Mouse (Mus musculus): ENCODE results near the gene Etv3. TPM values are rescaled to one million over a fixed set of nuclear protein-coding genes. Genes with fewer than 3 reads are reported as not detected.
"Not testable (repeated sequence)": the region's sequence is repeated elsewhere in the genome, so short reads cannot be mapped to it uniquely, and the experiment has no call there.

The Etv3 gene
- polyA plus RNA-seq, 1 experiment from 2014 or later, result 15.4 TPM

DNA sequence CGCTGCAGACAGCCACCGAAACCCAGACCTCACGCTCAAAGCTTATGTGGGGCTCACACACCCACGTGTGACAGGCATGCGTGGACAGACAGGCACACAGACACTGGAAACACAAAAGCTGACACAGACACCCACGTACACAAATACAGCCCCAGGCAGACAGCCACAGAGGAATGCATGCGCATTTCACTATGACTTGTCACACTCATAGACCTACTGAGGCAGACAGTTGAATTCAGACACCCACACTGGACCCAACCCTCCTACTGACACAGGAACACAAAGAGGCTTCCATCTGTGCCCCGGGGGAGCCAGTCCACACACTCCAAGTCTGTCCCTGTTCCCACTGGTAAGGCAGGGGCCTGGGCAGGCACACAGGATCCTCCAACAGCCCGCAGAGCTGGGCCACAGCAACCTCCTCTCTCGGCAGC is 21.1 kb downstream of the Etv3 start:
- no peak for ATAC-seq (ENCODE audit: low FRiP score)
- Histone ChIP-seq H3K27me3 (peaks cover 17% of the 10 kb centered on the region), H3K9me3 (replicated peaks) (no peaks in the 10 kb centered on the region), H3K27ac (peak overlapping the region; percentile 44; the same call in 1 of the 2 replicates), H3K4me3 (no peak overlapping the region), H3K9ac (no peak overlapping the region), H3K36me3 (peaks cover under 1% of the 10 kb centered on the region), H3K4me1 (peaks cover 26% of the 10 kb centered on the region), H3K4me2 (replicated peaks) (no peak overlapping the region)
- WGBS, result 73% methylated on average over 10 of the region's 10 CpGs

DNA sequence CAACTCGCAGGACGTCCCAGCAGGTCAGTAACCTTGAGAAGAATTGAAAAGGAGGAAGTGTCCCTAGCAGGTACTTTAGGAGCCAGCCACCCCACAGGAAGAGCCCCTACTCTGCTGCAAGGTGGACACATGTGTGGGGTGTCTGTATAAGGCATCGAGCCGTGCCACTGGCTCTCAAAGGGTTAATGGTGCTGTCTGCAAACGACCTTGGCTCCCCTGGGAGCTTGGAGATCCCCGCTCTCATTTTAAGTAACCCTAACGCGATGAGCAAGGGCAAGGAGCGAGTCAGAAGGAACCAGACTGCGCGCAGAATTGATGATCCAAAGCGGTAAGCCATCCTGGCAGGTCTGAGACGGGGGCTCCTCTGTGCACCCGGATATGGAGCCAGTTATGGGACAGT is 24.7 kb downstream of the Etv3 start:
- Histone ChIP-seq H3K9me3 (replicated peaks) (no peaks in the 10 kb centered on the region), H3K9ac (no peak overlapping the region; the same call in 1 of the 2 replicates), H3K27me3 (peaks cover 16% of the 10 kb centered on the region), H3K36me3 (no peaks in the 10 kb centered on the region), H3K4me2 (replicated peaks) (peak overlapping the region; percentile 17; the same call in 1 of the 2 replicates), H3K27ac (no peak overlapping the region; the same call in 1 of the 2 replicates), H3K4me1 (peaks cover 9% of the 10 kb centered on the region), H3K4me3 (no peak overlapping the region)
- 27% methylated on average over 14 of the region's 14 CpGs for WGBS
- no peak for ATAC-seq (ENCODE audit: low FRiP score)

DNA sequence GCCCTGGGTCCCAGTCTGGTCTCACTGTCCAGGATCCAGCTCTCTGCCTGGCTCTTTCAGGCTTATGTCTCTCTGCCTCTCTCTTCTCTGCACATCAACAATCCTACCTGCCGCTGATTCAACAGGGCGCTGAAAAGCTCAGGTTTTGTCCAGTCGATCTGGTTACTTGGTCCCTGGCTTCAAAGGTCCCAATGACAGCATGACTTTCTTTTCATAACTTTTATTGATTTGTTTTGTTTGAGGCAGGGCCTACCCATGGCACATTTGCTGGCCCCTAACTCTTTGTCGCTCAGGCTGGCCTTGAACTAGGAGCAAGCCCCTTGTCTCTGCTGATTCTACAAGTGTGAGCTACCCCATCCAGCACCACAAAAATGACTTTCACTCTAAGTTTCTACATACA is 27.1 kb downstream of the Etv3 start:
- H3K9ac ChIP-seq, result no peak overlapping the region
- ATAC-seq (ENCODE audit: low FRiP score), result no peak
- 80% methylated on average over 4 of the region's 4 CpGs for WGBS

DNA sequence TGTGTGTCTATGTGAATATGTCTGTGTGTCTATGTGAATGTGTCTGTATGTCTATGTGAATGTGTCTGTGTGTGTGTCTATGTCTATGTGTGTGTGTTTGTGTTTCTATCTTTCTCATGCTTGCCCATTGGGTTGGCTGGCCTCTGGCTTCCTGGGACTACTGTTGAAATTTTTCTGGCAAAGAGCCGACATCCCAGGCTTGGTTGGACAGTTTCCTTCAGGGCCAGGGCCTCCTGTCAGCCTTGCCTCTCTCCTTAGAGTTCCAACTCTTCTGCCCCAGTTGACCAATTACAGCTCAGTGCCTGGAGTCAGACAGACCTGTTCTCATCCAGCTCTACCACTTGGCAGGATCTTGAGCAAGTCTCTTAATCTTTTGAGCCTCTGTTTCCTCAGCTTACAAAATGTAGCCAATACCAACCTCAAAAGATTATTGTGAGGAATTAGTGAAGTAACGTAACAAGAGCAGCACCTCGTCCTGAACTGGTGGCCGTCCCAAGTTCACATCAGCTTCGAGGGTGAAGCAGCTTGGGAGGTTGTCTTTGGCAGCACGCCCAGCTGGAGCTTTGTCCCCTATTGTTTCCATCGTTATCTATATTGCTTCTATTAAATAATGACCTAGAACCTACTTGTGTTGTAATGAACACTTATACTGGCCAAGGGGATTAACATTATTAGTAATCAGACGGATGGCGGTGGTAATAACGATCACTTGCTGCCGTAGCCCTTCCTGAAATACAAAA is 28.2 kb downstream of the Etv3 start:
- no peaks in the 10 kb centered on the region for H3K9me3 ChIP-seq (replicated peaks)
- H3K9ac ChIP-seq, result no peak overlapping the region
- no peak overlapping the region for H3K27ac ChIP-seq
- 82% methylated on average over 11 of the region's 11 CpGs for WGBS
- no peak for ATAC-seq (ENCODE audit: low FRiP score)
- H3K4me2 ChIP-seq (replicated peaks), result no peak overlapping the region
- no peaks in the 10 kb centered on the region for H3K36me3 ChIP-seq
- no peak overlapping the region for H3K4me3 ChIP-seq
- peaks cover 4% of the 10 kb centered on the region for H3K4me1 ChIP-seq
- peaks cover 16% of the 10 kb centered on the region for H3K27me3 ChIP-seq

More for the DNA sequence above, 27.1 kb downstream of the Etv3 start:
- Histone ChIP-seq H3K27me3 (peaks cover 16% of the 10 kb centered on the region), H3K36me3 (no peaks in the 10 kb centered on the region), H3K4me3 (no peak overlapping the region), H3K27ac (no peak overlapping the region), H3K9me3 (replicated peaks) (no peaks in the 10 kb centered on the region), H3K4me1 (peaks cover 4% of the 10 kb centered on the region), H3K4me2 (replicated peaks) (no peak overlapping the region)

DNA sequence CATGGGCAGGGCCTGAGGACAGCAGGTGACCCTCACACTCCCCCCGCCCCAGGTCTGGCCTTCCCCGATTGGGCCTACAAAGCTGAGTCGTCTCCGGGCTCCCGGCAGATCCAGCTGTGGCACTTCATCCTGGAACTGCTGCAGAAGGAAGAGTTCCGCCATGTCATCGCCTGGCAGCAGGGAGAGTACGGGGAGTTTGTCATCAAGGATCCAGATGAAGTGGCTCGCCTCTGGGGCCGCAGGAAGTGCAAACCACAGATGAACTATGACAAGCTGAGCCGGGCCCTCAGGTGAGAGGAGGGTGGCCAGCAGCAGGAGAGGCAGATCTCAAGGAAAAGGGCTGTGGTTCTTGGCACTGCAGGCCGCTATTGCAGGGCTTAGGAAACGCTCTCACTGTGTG is 29.7 kb downstream of the Etv3 start:
- not testable (repeated sequence) for ATAC-seq (ENCODE audit: low FRiP score); H3K9me3 ChIP-seq (replicated peaks)
- 82% methylated on average over 13 of the region's 13 CpGs for WGBS

DNA sequence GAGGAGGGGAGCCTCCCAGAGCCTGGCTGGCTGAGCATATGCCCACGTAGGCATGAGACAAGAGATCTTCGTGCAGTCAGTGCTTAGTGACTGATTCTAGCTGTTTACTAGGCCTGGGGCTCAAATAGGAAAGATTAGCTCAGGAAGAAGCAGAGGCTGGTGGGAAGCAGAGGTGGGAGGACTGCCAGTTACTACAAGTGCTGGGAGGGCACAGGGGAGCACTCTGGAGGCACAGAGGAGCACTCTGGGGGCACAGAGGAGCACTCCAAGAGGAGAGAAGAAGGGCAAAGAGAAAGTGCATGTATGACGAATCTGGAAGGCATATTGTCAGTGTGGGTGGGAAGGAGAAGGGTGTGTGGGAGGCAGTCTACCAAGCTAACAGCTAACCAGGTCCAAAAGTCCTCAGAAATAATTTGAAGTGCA is 30.9 kb downstream of the Etv3 start:
- no peak overlapping the region for H3K4me2 ChIP-seq (replicated peaks)
- H3K4me3 ChIP-seq, result no peak overlapping the region
- H3K4me1 ChIP-seq, result no peaks in the 10 kb centered on the region
- H3K27ac ChIP-seq, result no peak overlapping the region
- H3K9me3 ChIP-seq (replicated peaks), result no peaks in the 10 kb centered on the region
- ATAC-seq (ENCODE audit: low FRiP score), result no peak
- no peak overlapping the region for H3K9ac ChIP-seq
- WGBS, result 62% methylated on average over 3 of the region's 3 CpGs
- H3K36me3 ChIP-seq, result no peaks in the 10 kb centered on the region
- H3K27me3 ChIP-seq, result peaks cover 4% of the 10 kb centered on the region; the same call in 1 of the 2 replicates

More for the DNA sequence above, 29.7 kb downstream of the Etv3 start:
- not testable (repeated sequence) for H3K4me1 ChIP-seq; H3K4me2 ChIP-seq (replicated peaks); H3K27ac ChIP-seq; H3K36me3 ChIP-seq; H3K4me3 ChIP-seq; H3K9ac ChIP-seq
- H3K27me3 ChIP-seq, result peaks cover 15% of the 10 kb centered on the region

DNA sequence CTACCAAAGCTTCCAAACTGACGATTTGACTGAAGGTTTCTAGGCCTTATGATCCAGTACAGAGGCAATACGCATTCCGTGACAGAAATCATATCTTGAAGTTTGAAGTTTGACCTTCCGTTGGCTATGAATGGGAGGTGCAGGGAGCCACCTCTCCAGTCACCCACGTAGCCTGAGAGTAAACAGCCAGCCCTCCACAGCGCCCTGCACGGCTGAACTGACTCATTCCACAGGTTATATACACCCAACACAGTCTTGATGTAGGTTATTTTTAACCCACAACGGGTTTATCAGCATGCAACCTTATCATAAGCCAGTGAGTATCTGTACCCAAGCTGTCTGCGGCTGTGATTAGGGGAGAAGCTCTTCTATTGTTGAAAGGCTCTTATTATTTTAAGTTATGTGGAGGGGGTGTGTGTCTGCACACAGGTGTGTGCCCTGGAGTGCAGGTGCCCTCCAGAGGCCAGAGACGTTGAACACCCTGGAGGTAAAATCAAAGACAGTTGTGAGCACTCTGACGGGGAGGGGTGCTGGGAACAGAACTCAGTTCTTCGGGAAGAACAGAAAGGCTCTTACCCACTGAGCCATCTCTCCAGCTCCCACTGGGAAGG is 31.6 kb downstream of the Etv3 start:
- H3K9me3 ChIP-seq (replicated peaks), result no peaks in the 10 kb centered on the region
- no peak overlapping the region for H3K4me2 ChIP-seq (replicated peaks)
- H3K27me3 ChIP-seq, result 0 out of 2 replicates have a peak, but pooled peaks cover 4% of the 10 kb centered on the region
- H3K27ac ChIP-seq, result no peak overlapping the region
- no peak for ATAC-seq (ENCODE audit: low FRiP score)
- no peaks in the 10 kb centered on the region for H3K4me1 ChIP-seq
- H3K9ac ChIP-seq, result no peak overlapping the region
- no peak overlapping the region for H3K4me3 ChIP-seq
- H3K36me3 ChIP-seq, result no peaks in the 10 kb centered on the region
- 90% methylated on average over 12 of the region's 12 CpGs for WGBS

DNA sequence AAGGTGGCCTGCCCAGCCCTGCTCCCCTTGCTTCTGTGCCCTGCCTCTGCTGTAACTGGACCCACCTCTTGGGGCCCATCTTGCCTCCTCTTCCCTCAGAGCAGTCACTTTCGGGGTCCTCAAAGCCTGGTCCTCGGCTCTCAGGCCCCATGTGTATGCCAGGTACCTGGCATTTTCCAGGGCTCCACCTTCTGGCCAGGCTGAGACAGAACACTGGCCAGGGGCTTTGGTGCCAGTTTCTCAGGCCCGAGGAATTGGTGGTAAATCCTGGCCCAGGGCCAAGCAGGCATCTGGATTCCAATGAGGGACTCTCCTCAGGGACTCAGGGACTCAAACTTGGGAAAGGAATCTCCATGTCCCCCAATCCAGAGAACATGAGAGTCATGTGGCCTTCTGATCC is 34.9 kb downstream of the Etv3 start:
- no peak for ATAC-seq (ENCODE audit: low FRiP score)
- Histone ChIP-seq H3K4me2 (replicated peaks) (no peak overlapping the region), H3K27me3 (0 out of 2 replicates have a peak, but pooled peaks cover 4% of the 10 kb centered on the region), H3K27ac (no peak overlapping the region), H3K4me1 (no peaks in the 10 kb centered on the region; the same call in 1 of the 2 replicates), H3K36me3 (no peaks in the 10 kb centered on the region), H3K4me3 (no peak overlapping the region), H3K9me3 (replicated peaks) (no peaks in the 10 kb centered on the region), H3K9ac (no peak overlapping the region)
- WGBS, result 72% methylated on average over 3 of the region's 3 CpGs

DNA sequence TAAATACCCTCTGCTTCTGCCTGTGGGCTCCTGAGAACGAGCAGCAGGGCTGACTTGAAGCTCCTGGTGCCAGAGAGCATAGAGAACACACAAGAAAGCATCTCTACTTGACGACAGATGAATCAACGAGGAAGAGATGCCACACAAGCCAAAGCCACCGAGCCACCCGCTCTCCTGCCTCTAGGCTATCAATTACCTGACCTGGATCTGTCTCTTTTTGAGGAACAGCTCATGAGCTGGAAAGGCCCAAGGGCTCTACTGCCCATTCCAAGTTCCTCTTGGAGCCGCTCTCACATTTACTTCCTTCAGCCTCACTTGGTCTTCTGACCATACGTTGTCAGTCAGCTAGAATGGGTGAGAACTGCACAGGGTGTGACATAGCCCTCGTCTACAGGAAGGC is 36.2 kb downstream of the Etv3 start:
- H3K9ac ChIP-seq, result no peak overlapping the region
- no peak overlapping the region for H3K4me3 ChIP-seq
- no peak overlapping the region for H3K4me2 ChIP-seq (replicated peaks)
- H3K27me3 ChIP-seq, result 0 out of 2 replicates have a peak, but pooled peaks cover 4% of the 10 kb centered on the region
- H3K36me3 ChIP-seq, result no peaks in the 10 kb centered on the region
- H3K27ac ChIP-seq, result no peak overlapping the region
- H3K4me1 ChIP-seq, result peaks cover 12% of the 10 kb centered on the region
- WGBS, result 81% methylated on average over 8 of the region's 8 CpGs
- ATAC-seq (ENCODE audit: low FRiP score), result no peak
- no peaks in the 10 kb centered on the region for H3K9me3 ChIP-seq (replicated peaks)

DNA sequence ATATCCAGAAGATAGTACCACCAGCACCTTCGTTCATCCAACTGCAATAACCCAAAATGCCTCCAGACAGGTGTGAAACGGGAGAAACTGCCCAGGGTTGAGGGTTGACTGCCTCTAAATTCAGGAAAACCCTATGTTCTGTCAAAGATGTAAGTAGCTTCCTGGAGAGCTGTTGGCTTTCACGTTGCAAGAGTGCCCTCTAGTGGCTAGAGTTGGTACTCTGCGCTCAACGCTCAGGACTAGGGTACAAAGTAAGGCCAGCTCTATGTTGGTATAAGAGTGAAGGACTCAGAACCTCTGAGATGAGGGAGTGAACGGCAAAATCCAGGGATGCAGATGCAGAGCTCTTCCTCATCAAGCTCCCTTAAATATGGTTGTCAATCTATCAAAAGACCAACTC is 37.2 kb downstream of the Etv3 start:
- under 1% methylated on average over 6 of the region's 6 CpGs for WGBS
- ATAC-seq (ENCODE audit: low FRiP score), result no peak
- Histone ChIP-seq H3K36me3 (no peaks in the 10 kb centered on the region), H3K4me2 (replicated peaks) (no peak overlapping the region), H3K4me3 (no peak overlapping the region), H3K4me1 (peaks cover 15% of the 10 kb centered on the region), H3K27ac (no peak overlapping the region), H3K9me3 (replicated peaks) (no peaks in the 10 kb centered on the region), H3K27me3 (0 out of 2 replicates have a peak, but pooled peaks cover 4% of the 10 kb centered on the region), H3K9ac (no peak overlapping the region)

DNA sequence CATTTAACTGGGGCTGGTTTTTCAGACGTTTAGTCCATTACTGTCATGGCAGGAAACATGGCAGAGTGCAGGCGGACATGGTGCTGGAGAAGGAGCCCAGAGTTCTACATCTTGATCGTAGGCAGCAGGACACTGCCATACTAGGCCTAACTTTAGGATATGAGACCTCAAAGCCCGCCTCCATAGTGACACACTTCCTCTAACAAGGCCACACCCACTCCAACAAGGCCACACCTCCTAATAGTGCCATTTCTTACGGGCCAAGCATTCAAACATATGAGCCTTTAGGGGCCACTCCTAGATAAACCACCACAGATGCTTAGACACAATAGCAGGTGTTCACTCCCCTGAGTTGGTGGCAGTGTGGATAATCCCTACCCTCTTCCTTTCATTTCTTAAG is 38.3 kb downstream of the Etv3 start:
- 83% methylated on average over 5 of the region's 5 CpGs for WGBS

DNA sequence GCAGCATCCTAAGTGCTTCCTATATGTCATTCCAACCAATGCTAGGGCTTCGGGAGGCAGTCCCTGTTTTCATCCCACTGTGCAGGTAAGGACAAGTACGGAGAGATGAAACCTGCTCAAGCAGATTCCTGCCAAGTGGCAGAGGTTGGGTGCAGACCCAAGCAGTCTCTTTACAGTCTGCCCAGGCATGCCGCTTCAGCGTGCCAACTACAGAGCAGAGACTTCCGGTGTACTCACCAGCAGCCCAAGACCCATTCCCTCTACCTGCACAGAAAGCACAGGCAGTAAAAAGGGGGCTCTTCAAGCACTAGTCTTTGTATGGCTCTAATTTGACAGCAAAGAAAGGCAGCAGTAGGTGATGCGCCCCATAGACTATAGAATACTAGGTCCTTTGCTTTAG is 40.4 kb downstream of the Etv3 start:
- Histone ChIP-seq H3K27me3 (0 out of 2 replicates have a peak, but pooled peaks cover 4% of the 10 kb centered on the region), H3K4me3 (peak overlapping the region; percentile 5), H3K4me1 (peaks cover 15% of the 10 kb centered on the region), H3K9me3 (replicated peaks) (no peaks in the 10 kb centered on the region), H3K27ac (peak overlapping the region; percentile 84), H3K36me3 (no peaks in the 10 kb centered on the region), H3K4me2 (replicated peaks) (peak overlapping the region; percentile 48), H3K9ac (peak overlapping the region; percentile 39)
- WGBS, result 79% methylated on average over 6 of the region's 6 CpGs
- ATAC-seq (ENCODE audit: low FRiP score), result peak; percentile 26

More for the DNA sequence above, 38.3 kb downstream of the Etv3 start:
- Histone ChIP-seq H3K4me2 (replicated peaks) (no peak overlapping the region), H3K27me3 (0 out of 2 replicates have a peak, but pooled peaks cover 4% of the 10 kb centered on the region), H3K9ac (no peak overlapping the region), H3K36me3 (no peaks in the 10 kb centered on the region), H3K4me1 (peaks cover 15% of the 10 kb centered on the region), H3K27ac (no peak overlapping the region), H3K9me3 (replicated peaks) (no peaks in the 10 kb centered on the region), H3K4me3 (no peak overlapping the region)
- ATAC-seq (ENCODE audit: low FRiP score), result no peak
